ENCODE assay signal across 8 mouse cellular contexts in the genomic region with DNA sequence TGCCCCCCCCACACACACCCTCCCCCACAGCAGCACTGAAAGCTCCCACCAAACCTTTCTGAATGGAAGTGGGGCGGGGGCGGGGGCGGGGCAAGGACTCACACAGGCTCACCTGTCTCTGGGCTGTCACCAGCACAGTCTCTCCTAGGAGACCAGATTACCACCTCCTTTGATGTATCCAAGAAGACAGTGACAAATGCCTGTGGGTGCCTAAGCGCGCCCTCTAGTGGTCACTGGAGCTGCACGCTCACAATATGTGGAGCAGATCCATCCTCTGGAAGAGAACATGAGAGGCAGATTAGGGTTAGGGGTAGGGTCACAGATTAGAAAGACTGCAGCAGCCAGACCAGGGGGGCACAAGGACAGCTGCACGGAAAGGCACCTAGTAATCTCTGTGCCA. TPM values are rescaled to one million over a fixed set of nuclear protein-coding genes. Genes with fewer than 3 reads are reported as not detected.
A peak's percentile ranks its signal among the peaks of the same experiment; 100 is the strongest.
DNase-seq lines count a peak whose midpoint lies in the region; ATAC-seq and TF ChIP-seq lines count a peak whose summit lies in the region.

No protein-coding gene starts in this region.

- H3K27ac ChIP-seq in CH12.LX (ENCODE audit: insufficient read depth, low read depth) = no peak overlapping the region
- H3K27ac ChIP-seq in heart, postnatal 0 days (ENCODE audit: low read depth) = no peak overlapping the region
- no peak overlapping the region for H3K27ac ChIP-seq in liver, embryonic 15.5 days (replicated peaks)
- no peak overlapping the region for H3K27ac ChIP-seq in neural tube, embryonic 14.5 days (ENCODE audit: low read depth, low read length)

- TF ChIP-seq POLR2A in CH12.LX (IDR thresholded peaks at IDR 0.05; ENCODE audit: low read depth, low read length) = no peak

- dilution Hi-C loops in CH12.LX (cut with MboI; ENCODE audit: extremely low pct_ligation_motif_present, extremely low pct_unique_long_range_greater_than_20kb, low sequenced_read_pairs) = no loop called here

- no peak overlapping the region for H3K4me2 ChIP-seq in CH12.LX (ENCODE audit: insufficient read depth, low read depth, poor library complexity, severe bottlenecking)
- no peak overlapping the region for H3K4me2 ChIP-seq in heart, postnatal 0 days (ENCODE audit: low read depth, low read length)
- no peak overlapping the region for H3K4me2 ChIP-seq in liver, embryonic 15.5 days
- no peak overlapping the region for H3K4me2 ChIP-seq in neural tube, embryonic 14.5 days (ENCODE audit: low read depth, low read length)

- H3K9ac ChIP-seq in CH12.LX (ENCODE audit: insufficient read depth, low read depth) = no peak overlapping the region
- H3K9ac ChIP-seq in heart, postnatal 0 days (replicated peaks; ENCODE audit: low read depth, low read length) = no peak overlapping the region
- no peak overlapping the region for H3K9ac ChIP-seq in liver, embryonic 15.5 days
- no peak overlapping the region for H3K9ac ChIP-seq in neural tube, embryonic 14.5 days (replicated peaks; ENCODE audit: low read depth, low read length)

- no peak for TF ChIP-seq EP300 in CH12.LX (IDR thresholded peaks at IDR 0.05; ENCODE audit: low read length)
- TF ChIP-seq EP300 in heart, postnatal 0 days (IDR thresholded peaks at IDR 0.05; ENCODE audit: low read depth) = no peak

- no peaks in the 10 kb centered on the region for H3K4me1 ChIP-seq in CH12.LX (ENCODE audit: control insufficient read depth in 1 of 2, insufficient read depth in 2 of 2)
- no peaks in the 10 kb centered on the region for H3K4me1 ChIP-seq in heart, postnatal 0 days (ENCODE audit: control insufficient read depth, insufficient read depth)
- H3K4me1 ChIP-seq in liver, embryonic 15.5 days (replicated peaks) = peaks cover 26% of the 10 kb centered on the region
- no peaks in the 10 kb centered on the region for H3K4me1 ChIP-seq in neural tube, embryonic 14.5 days (ENCODE audit: control insufficient read depth, insufficient read depth, low read length)

- in situ Hi-C loops in CH12.LX (cut with MboI; ENCODE audit: low pct_ligation_motif_present, low pct_unique_long_range_greater_than_20kb, low sequenced_read_pairs) = no loop called here

- peak; percentile 85 for TF ChIP-seq RAD21 in CH12.LX (IDR thresholded peaks at IDR 0.05; ENCODE audit: low read depth, low read length)

- peak; percentile 70 to 94 for TF ChIP-seq CTCF in CH12.LX (conservative IDR thresholded peaks at IDR 0.05 in 1 of 2, IDR thresholded peaks at IDR 0.05 in 1 of 2; ENCODE audit: low read depth in 2 of 2, low read length in 2 of 2)
- TF ChIP-seq CTCF in heart, postnatal 0 days (IDR thresholded peaks at IDR 0.05; ENCODE audit: low read depth) = peak; percentile 97

- no peaks in the 10 kb centered on the region for H3K36me3 ChIP-seq in CH12.LX (replicated peaks in 1 of 2; ENCODE audit: control insufficient read depth in 1 of 2, insufficient read depth in 1 of 2, low read length in 1 of 2)
- H3K36me3 ChIP-seq in heart, postnatal 0 days (replicated peaks; ENCODE audit: control insufficient read depth, insufficient read depth, low read length) = 0 out of 2 replicates have a peak, but pooled peaks cover 7% of the 10 kb centered on the region
- no peaks in the 10 kb centered on the region for H3K36me3 ChIP-seq in liver, embryonic 15.5 days (replicated peaks)
- no peaks in the 10 kb centered on the region for H3K36me3 ChIP-seq in neural tube, embryonic 14.5 days (ENCODE audit: control insufficient read depth, insufficient read depth, low read length)

- peak; percentile 61 for ATAC-seq in erythroid progenitor cell, adult 5-6 weeks (replicated peaks; ENCODE audit: low FRiP score, poor library complexity, severe bottlenecking)
- peak; percentile 57 for ATAC-seq in heart, postnatal 0 days (ENCODE audit: insufficient read depth, low read depth)
- ATAC-seq in liver, embryonic 15.5 days (ENCODE audit: insufficient read depth) = peak; percentile 44; the same call in 1 of the 2 replicates
- peak; percentile 41; the same call in 1 of the 2 replicates for ATAC-seq in neural tube, embryonic 14.5 days (ENCODE audit: low read depth)

- WGBS in heart, postnatal 0 days = 7% methylated on average over 7 of the region's 7 CpGs
- 3% methylated on average over 7 of the region's 7 CpGs for WGBS in liver, embryonic 15.5 days (ENCODE audit: insufficient replicate concordance)
- 5% methylated on average over 7 of the region's 7 CpGs for WGBS in neural tube, embryonic 14.5 days

- no peaks in the 10 kb centered on the region for H3K79me2 ChIP-seq in CH12.LX (replicated peaks; ENCODE audit: control insufficient read depth, extremely low read depth, insufficient read depth, poor library complexity, severe bottlenecking)

- H3K4me3 ChIP-seq in CH12.LX (replicated peaks in 1 of 3; ENCODE audit: low read depth in 2 of 3, low read length in 2 of 3, poor library complexity in 1 of 3) = no peak overlapping the region
- H3K4me3 ChIP-seq in heart, postnatal 0 days (ENCODE audit: low read depth, low read length) = no peak overlapping the region
- H3K4me3 ChIP-seq in liver, embryonic 15.5 days (replicated peaks) = no peak overlapping the region
- no peak overlapping the region for H3K4me3 ChIP-seq in neural tube, embryonic 14.5 days (ENCODE audit: low read depth, low read length)

- peaks cover 20% of the 10 kb centered on the region for H3K27me3 ChIP-seq in CH12.LX (replicated peaks)
- H3K27me3 ChIP-seq in heart, postnatal 0 days (ENCODE audit: control insufficient read depth, insufficient read depth, low read length) = no peaks in the 10 kb centered on the region
- peaks cover 23% of the 10 kb centered on the region for H3K27me3 ChIP-seq in liver, embryonic 15.5 days
- H3K27me3 ChIP-seq in neural tube, embryonic 14.5 days (ENCODE audit: control insufficient read depth, insufficient read depth, low read length) = no peaks in the 10 kb centered on the region

- peaks cover 12% of the 10 kb centered on the region for H3K9me3 ChIP-seq in CH12.LX (replicated peaks; ENCODE audit: low read length)
- H3K9me3 ChIP-seq in heart, postnatal 0 days (replicated peaks; ENCODE audit: control insufficient read depth, low read length) = 0 out of 2 replicates have a peak, but pooled peaks cover 6% of the 10 kb centered on the region
- H3K9me3 ChIP-seq in liver, embryonic 15.5 days (replicated peaks) = no peaks in the 10 kb centered on the region
- H3K9me3 ChIP-seq in neural tube, embryonic 14.5 days (ENCODE audit: control insufficient read depth, low read length) = no peaks in the 10 kb centered on the region

- peak; percentile 75 for DNase-seq in CH12.LX (ENCODE audit: extremely low read depth)
- peak; percentile 88 for DNase-seq in brain, adult 2 months (ENCODE audit: low read depth, low spot score)
- DNase-seq in heart, postnatal 0 days (ENCODE audit: low spot score) = peak; percentile 55
- DNase-seq in kidney, postnatal 25 days = peak; percentile 74 to 87
- peak; percentile 46 for DNase-seq in testis, postnatal 14 days (ENCODE audit: low spot score)

TF ChIP-seq in CH12.LX, 34 proteins besides CTCF, POLR2A, EP300 and RAD21 (continues in another document):
- no peak for TF ChIP-seq ELF1 (IDR thresholded peaks at IDR 0.05; ENCODE audit: low read depth, low read length)
- no peak for TF ChIP-seq KAT2A (IDR thresholded peaks at IDR 0.05; ENCODE audit: insufficient replicate concordance, low read length)
- TF ChIP-seq ZC3H11A (IDR thresholded peaks at IDR 0.05; ENCODE audit: low read depth, low read length) = peak; percentile 82
- TF ChIP-seq JUND (conservative IDR thresholded peaks at IDR 0.05; ENCODE audit: low read depth, low read length) = no peak
- no peak for TF ChIP-seq SIN3A (IDR thresholded peaks at IDR 0.05; ENCODE audit: low read length)
- no peak for TF ChIP-seq JUN (IDR thresholded peaks at IDR 0.05; ENCODE audit: insufficient read depth, low read depth, low read length)
- no peak for TF ChIP-seq CHD2 (IDR thresholded peaks at IDR 0.05; ENCODE audit: low read length)
- no peak for TF ChIP-seq ZMIZ1 (IDR thresholded peaks at IDR 0.05; ENCODE audit: low read depth, low read length)
- TF ChIP-seq MYC (IDR thresholded peaks at IDR 0.05; ENCODE audit: low read depth, low read length) = no peak

RNA-seq across cellular contexts. Expression of a gene that starts 10.0 kb away (rescaled TPM):
- total RNA-seq in CH12.LX (2012; rRNA removed) (not detected in 2 replicates), CH12.LX (2014; rRNA removed) (not detected in 2 replicates)
- polyA plus RNA-seq in CH12.LX (2012; ENCODE audit: insufficient read length, low read depth) = not detected in 2 replicates
- total RNA-seq in erythroid progenitor cell, adult 5-6 weeks (2015; ENCODE audit: low replicate concordance) = not detected in 2 replicates
- not detected in 2 replicates for total RNA-seq in erythroid progenitor cell, adult 5-6 weeks (2017; ENCODE audit: low replicate concordance)
- not detected in 2 replicates for total RNA-seq in heart, postnatal 0 days (2014; rRNA removed; ENCODE audit: low replicate concordance)
- polyA plus RNA-seq in heart, postnatal 0 days (2015; fragmentation: Nextera tagmentation; extraction: Ambion mirVana) = not detected in 2 replicates
- polyA plus RNA-seq in liver, embryonic 15.5 days (2015; fragmentation: Nextera tagmentation; extraction: Ambion mirVana) = 74.3 and 97.3 TPM in 2 replicates
- 1.9 TPM in 1 of 2 replicates, not detected in the other for polyA plus RNA-seq in neural tube, embryonic 14.5 days (2014; fragmentation: Nextera tagmentation; extraction: Ambion mirVana)

RNA-seq across cellular contexts. Expression of a gene that starts 24.7 kb away (rescaled TPM):
- not detected in 2 replicates for total RNA-seq in CH12.LX (2012; rRNA removed)
- not detected in 2 replicates for total RNA-seq in CH12.LX (2014; rRNA removed)
- not detected in 2 replicates for polyA plus RNA-seq in CH12.LX (2012; ENCODE audit: insufficient read length, low read depth)
- not detected in 2 replicates for total RNA-seq in erythroid progenitor cell, adult 5-6 weeks (2015; ENCODE audit: low replicate concordance)
- not detected in 2 replicates for total RNA-seq in erythroid progenitor cell, adult 5-6 weeks (2017; ENCODE audit: low replicate concordance)
- not detected in 2 replicates for total RNA-seq in heart, postnatal 0 days (2014; rRNA removed; ENCODE audit: low replicate concordance)
- polyA plus RNA-seq in heart, postnatal 0 days (2015; fragmentation: Nextera tagmentation; extraction: Ambion mirVana) = 2.9 TPM in 1 of 2 replicates, not detected in the other
- polyA plus RNA-seq in liver, embryonic 15.5 days (2015; fragmentation: Nextera tagmentation; extraction: Ambion mirVana) = not detected in 2 replicates
- not detected in 2 replicates for polyA plus RNA-seq in neural tube, embryonic 14.5 days (2014; fragmentation: Nextera tagmentation; extraction: Ambion mirVana)

RNA-seq across cellular contexts. Expression of a gene that starts 45.6 kb away (rescaled TPM):
- total RNA-seq in CH12.LX (2012; rRNA removed) (1.1 and 2.2 TPM in 2 replicates), CH12.LX (2014; rRNA removed) (0.54 and 1.6 TPM in 2 replicates)
- polyA plus RNA-seq in CH12.LX (2012; ENCODE audit: insufficient read length, low read depth) = 0.44 TPM in 1 of 2 replicates, not detected in the other
- not detected in 2 replicates for total RNA-seq in erythroid progenitor cell, adult 5-6 weeks (2015; ENCODE audit: low replicate concordance)
- not detected in 2 replicates for total RNA-seq in erythroid progenitor cell, adult 5-6 weeks (2017; ENCODE audit: low replicate concordance)
- total RNA-seq in heart, postnatal 0 days (2014; rRNA removed; ENCODE audit: low replicate concordance) = not detected in 2 replicates
- not detected in 2 replicates for polyA plus RNA-seq in heart, postnatal 0 days (2015; fragmentation: Nextera tagmentation; extraction: Ambion mirVana)
- not detected in 2 replicates for polyA plus RNA-seq in liver, embryonic 15.5 days (2015; fragmentation: Nextera tagmentation; extraction: Ambion mirVana)
- not detected in 2 replicates for polyA plus RNA-seq in neural tube, embryonic 14.5 days (2014; fragmentation: Nextera tagmentation; extraction: Ambion mirVana)

Comparison
In these comparisons a context has a peak if more than half of its experiments do, and no peak if none do; other contexts are left out.
1. RNA of a gene that starts 10.0 kb away (polyA plus RNA-seq): 74.3 to 97.3 TPM in liver, embryonic 15.5 days; 1.9 TPM in neural tube, embryonic 14.5 days, not detected in CH12.LX and not detected in heart, postnatal 0 days; every median in the first group is over 10 times any median in the second.
2. Peak in every context shown above with its lines, with median percentiles within 50 percentile points of each other: DNase-seq and ATAC-seq.